Mouse (Mus musculus) megakaryocyte, adult 5-6 weeks (primary cell): ENCODE measurements at regions not wholly inside any gene's neighbourhood (a gene's known extent, or its start where the extent isn't known, plus 50 kb on each side); places are given as distances from the start of the nearest gene placed in this dataset.

Source experiments
- ATAC-seq: 2 replicates; pipeline ENCODE4 v1.8.0; 2016; ENCODE audit warnings: mild to moderate bottlenecking, inconsistent platforms; ENCODE audit not compliant: poor library complexity, severe bottlenecking

DNA sequence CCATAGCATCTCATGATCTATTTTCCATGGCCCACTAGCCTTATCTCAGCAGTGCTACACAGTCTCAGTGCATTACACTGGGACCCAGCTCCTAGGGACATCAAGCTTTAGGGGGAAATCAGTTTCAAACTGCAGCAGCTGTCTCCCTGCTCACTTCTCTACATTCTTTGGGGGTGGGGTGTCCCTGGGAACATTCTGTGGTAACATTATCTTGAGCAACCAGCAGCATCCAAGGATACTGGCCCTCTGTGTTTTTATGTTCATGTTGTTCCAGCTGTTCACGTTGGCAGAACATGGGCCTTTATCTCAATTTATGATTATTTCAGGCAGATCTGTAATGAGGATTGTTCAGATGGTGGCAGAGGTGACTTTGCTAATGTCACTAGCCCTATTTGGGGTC is 308.2 kb downstream of the Glrx3 start:
- no peak for ATAC-seq

- no peak for ATAC-seq
Measured at GRCm38 (mm10) chr7:137745991-137746390, 308.6 kb downstream of the Glrx3 start.

- no peak for ATAC-seq
Measured at GRCm38 (mm10) chr7:137748936-137749335, 311.5 kb downstream of the Glrx3 start.

DNA sequence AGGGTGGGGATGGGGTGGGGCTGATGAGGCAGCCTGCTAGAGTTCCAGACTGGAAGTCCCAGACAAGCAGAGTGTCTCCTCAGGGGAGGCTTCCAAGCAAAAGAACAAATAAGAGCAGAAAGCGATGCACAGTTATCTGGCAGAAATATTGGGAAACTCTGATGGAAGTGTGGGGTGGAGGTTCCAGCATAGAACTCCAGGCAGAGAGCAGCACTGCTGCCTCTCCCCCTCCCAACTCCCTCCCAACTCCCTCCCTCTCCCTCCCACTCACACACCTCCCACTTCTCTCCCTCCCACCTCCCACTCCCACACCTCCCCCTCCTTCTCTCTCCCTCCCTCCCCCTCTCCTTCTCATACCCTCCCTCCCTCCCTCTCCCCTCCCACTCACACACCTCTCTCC is 313.3 kb downstream of the Glrx3 start:
- ATAC-seq = no peak

DNA sequence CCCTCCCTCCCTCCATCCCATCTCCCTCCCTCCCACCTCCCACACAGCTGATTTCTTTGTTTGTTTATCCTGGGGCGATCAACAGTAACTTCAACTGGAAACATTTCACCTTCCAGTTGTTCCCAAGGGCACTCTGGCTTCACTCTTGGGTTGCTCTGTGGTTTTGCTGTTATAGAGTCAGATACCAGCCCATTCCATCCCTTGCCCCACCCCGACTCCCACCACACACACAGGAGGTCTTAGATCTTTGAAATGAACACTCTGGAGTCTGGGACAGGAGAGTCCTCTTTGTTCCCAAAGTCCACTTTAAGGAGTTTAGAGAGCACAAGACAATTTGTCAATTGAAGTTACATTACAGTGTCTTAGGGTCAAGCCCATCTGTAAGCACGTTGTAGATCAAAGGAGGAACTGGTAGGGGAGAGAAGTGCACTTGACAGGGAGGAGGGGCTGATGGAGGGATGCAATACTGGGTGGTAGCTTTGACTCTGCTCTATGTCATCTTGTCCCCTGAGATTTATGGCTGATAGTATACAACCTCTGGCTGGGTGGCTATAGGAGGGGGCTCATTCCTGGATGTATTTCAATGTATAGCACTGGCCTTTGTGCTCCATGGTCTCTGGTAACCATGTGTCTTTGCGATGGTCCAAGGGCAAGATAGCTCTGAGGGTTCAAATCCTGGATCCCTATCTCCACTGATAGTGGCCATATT is 313.9 kb downstream of the Glrx3 start:
- ATAC-seq = no peak

DNA sequence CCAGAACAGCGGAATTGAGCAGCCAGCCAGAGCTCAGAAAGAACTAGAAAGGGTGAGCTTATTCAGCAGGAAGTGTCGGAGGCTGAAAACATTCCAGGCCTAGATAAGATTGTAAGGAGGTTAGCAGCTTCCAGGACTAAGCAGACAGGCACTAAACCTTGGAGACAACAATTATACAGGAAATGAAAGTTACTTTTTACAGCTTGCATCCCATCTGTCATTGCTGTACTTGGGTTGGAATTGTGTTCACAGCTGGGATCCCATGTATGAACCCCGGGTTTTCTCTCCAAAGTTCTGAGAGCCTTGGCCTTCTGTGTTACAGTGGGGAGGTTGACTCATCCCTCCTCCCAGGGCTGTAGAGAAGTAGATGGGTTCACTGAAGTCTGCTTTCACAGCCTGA is 328.5 kb downstream of the Glrx3 start:
- ATAC-seq = no peak

DNA sequence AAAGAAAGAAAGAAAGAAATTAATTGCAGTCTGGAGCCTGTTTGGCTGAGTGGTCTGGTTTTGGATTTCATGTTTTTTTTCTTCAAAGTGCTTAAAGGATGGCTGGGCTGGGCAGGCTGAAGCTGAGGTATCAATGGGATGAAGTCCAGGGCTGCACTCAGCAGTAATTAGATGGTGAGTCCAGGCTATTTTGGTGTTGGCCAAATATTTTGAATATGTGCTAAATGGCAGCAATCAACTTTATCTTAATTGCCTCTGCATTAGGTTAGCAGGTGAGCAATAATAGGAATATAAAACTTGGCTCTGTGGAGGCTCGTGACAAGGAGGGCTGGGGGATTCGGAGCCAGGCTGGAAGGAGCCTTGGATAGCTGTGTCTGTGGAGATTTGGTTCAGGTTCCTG is 329.3 kb downstream of the Glrx3 start:
- no peak for ATAC-seq

GRCm38 (mm10) chr7:137773051-137773964 is 335.9 kb downstream of the Glrx3 start:
- ATAC-seq = no peak

GRCm38 (mm10) chr7:137773965-137774310 is 336.5 kb downstream of the Glrx3 start:
- ATAC-seq = no peak

GRCm38 (mm10) chr7:137783954-137784353 is 346.5 kb downstream of the Glrx3 start:
- no peak for ATAC-seq

DNA sequence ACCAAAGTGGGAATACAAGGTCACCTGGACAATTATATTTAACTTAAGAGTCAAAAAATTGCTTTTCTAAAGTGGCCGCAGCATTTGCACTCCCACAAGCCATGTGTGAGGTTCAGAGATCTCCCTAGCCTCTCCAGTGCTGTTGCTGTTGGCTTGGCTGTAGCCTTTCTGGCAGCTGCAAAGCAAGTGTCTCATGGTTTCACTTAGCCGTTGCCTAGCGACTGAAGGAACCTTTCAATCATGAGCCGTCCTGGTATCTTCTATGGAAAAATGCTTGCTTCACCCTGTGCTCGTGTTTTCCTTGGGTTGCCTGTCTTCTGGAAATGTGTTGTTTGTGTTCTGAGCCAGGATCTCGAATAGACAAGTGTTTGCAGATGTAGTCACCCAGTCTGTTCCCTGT is 367.9 kb downstream of the Glrx3 start:
- no peak for ATAC-seq

GRCm38 (mm10) chr7:137812839-137813238 is 375.4 kb downstream of the Glrx3 start:
- no peak for ATAC-seq

GRCm38 (mm10) chr7:137840520-137840919 is 403.1 kb downstream of the Glrx3 start:
- ATAC-seq = no peak

DNA sequence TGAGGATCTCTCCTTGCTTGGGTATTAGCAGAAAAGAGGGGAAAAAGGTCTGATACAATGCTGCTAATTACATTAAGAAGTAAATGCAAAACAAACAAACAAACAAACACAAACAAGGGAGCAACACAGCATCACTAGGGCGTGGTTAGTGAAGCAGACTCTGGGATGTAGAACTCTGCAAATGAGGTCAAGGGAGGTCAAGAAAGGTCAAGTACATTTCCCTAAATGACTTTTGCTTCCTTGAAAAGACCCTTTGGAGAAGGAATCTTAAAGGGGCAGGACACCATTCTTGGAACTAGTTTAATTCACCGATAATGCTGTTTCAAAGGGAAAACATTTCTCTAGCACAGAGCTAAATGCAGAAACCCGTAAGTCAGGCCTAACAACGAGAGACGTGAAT is 403.6 kb downstream of the Glrx3 start:
- no peak for ATAC-seq

DNA sequence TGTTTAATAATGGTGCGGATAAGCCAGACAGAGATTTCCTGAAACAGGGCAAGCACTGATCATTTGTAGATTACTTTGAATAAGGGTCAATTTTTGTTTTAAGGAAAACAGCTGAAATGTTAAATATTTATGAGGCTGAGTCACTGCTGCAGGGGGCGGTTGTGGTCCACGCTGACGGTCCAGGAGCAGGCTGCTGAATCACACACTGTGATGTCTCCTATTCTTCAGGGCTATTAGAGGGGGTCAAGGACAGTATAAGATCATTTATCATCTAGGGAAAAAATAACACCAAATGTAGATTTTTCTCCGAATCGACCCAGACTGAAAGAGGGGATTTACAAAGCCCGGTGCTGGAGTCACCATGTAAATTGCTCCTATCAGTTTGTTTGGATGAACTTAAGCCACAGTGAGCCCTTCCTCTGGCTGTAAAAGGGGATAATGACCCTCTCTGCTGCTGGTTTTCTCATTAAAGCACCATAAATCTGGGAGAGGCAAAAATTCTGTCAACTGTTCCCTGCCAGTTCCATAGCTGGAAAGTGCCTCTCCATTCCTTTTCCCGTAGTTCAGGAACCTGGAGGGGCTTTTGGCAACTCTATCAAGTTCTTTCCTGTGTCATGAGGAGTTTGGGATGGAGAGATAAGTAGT is 404.2 kb downstream of the Glrx3 start:
- ATAC-seq = no peak

DNA sequence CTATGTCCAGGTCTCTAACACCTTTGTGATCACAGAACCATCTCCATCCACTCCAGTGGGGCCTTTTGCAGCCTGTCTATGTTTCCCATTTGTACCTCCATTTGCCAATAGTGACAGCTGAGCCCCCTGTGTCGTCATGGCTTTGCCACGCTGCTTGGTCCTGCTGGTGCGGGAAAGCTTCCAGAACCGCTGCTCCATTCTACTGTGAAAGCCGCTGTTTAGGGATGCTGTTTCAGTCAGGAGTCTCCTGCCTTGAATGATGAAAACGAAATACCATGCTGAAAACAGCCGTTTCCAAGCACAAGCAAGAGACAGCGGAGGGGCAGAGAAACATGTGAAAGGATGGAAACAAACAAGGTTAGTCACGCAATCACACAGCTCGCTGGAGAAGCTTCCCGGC is 410.4 kb downstream of the Glrx3 start:
- no peak for ATAC-seq

DNA sequence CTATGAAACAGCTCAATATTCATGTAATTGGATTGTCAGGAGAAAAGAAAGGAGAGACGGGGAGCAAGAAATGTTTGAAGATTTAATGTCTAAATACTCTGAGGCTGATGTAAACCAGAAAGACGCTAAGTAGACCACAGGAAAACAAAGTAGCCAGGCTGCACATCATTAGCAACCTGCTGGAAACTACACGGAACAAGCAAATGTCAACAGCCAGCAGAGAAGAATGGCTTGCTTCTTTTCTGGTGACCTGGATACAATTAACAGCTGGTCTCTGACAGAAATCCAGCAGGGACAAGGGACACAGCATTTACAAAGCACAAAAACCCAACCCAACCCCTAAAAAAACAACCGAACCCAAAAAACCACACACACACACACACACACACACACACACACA is 413.6 kb downstream of the Glrx3 start:
- ATAC-seq = no peak

- ATAC-seq = no peak
Measured at GRCm38 (mm10) chr7:137859681-137860080, 422.3 kb downstream of the Glrx3 start.

DNA sequence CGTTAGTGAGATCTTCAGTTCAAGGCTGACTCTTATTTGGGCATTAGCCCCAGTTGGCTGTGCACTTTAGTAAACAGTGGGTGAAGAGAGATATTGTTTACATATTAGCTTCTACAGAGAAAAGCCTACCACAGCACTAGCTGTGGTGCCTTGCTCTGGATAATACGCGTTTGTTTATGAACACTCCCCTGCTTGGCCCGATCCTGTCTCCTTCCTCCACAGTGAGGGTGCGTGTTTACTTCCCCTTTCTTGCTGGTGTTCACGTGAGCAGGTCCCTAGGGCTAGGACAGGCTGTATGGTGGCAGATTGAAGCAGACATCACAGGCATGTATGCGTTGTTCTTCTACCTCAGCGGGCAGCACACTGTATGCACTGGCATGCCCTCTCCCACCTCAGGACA is 423.1 kb downstream of the Glrx3 start:
- peak; percentile 30; the same call in 1 of the 2 replicates for ATAC-seq

- ATAC-seq = no peak
Measured at GRCm38 (mm10) chr7:137864912-137865311, 427.5 kb downstream of the Glrx3 start.

DNA sequence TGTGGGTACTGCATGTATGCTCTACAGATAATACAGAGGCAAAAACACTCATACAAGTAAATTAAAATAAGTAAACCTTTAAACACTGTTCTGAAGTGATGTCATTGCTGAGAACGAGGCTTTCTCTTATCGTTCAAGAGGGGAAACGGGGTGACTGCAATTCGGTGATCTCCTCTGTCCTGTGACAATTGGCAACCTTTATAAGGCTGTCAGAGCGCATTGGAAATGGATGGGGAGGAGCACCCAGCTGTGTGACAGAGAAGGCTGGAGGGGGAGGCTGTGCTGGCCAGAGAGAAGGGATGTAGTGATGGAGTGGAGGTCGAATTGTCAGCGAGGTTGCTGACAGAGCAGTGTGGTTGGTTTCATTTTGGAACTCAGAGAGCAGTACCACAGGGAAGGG is 428.0 kb downstream of the Glrx3 start:
- no peak for ATAC-seq

GRCm38 (mm10) chr7:137866880-137867279 is 429.5 kb downstream of the Glrx3 start:
- no peak for ATAC-seq
